Mouse (Mus musculus) bone marrow macrophage, adult 2 months (primary cell): Measurements from ENCODE around the gene Mllt1.

Experiments
- CTCF ChIP-seq: IDR thresholded peaks from 2 replicates; pipeline ENCODE4 v1.5.1; 2012; ENCODE audit warnings: low read depth, mild to moderate bottlenecking, low read length, moderate library complexity
- POLR2A ChIP-seq: IDR thresholded peaks from 2 replicates; pipeline ENCODE4 v1.6.1; 2012; ENCODE audit warnings: mild to moderate bottlenecking, low read depth, low read length, borderline replicate concordance

- no peak for TF ChIP-seq CTCF
- TF ChIP-seq POLR2A = no peak
Measured at GRCm38 (mm10) chr17:56861197-56861596, 74.0 kb downstream of the Mllt1 start.
